In genomic region chr11:106387020-106387419, GRCm38 (mm10) we compare ENCODE assay signal across 13 mouse cellular contexts. TPM values are rescaled to one million over a fixed set of nuclear protein-coding genes. Genes with fewer than 3 reads are reported as not detected.
DNase-seq lines count a peak whose midpoint lies in the region; ATAC-seq lines count a peak whose summit lies in the region.
"Had no signal": no experiment of that assay in that cellular context is flagged by ENCODE, and none has a peak within 500 bp of the region (broad histone marks: within the 10 kb centered on the region; RNA-seq: fewer than 3 reads in every experiment).

No protein-coding gene starts in this region.

- H3K36me3 ChIP-seq in liver, embryonic 16.5 days (ENCODE audit: control insufficient read depth, insufficient read depth) = no peaks in the 10 kb centered on the region
- H3K36me3 ChIP-seq in intestine, embryonic 16.5 days (ENCODE audit: control insufficient read depth, insufficient read depth, low read length) = no peaks in the 10 kb centered on the region
- no peaks in the 10 kb centered on the region for H3K36me3 ChIP-seq in hindbrain, embryonic 10.5 days
- no peaks in the 10 kb centered on the region for H3K36me3 ChIP-seq in midbrain, embryonic 14.5 days (ENCODE audit: control insufficient read depth, insufficient read depth, low read length)
- H3K36me3 ChIP-seq: heart, embryonic 10.5 days had no signal

- no peaks in the 10 kb centered on the region for H3K27me3 ChIP-seq in liver, embryonic 16.5 days (ENCODE audit: control insufficient read depth, insufficient read depth, low read depth, low read length)
- no peaks in the 10 kb centered on the region for H3K27me3 ChIP-seq in intestine, embryonic 16.5 days (replicated peaks; ENCODE audit: control insufficient read depth, insufficient read depth, low read length)
- H3K27me3 ChIP-seq in hindbrain, embryonic 10.5 days (ENCODE audit: insufficient read depth, poor library complexity, severe bottlenecking) = no peaks in the 10 kb centered on the region
- no peaks in the 10 kb centered on the region for H3K27me3 ChIP-seq in midbrain, embryonic 14.5 days (ENCODE audit: control insufficient read depth, insufficient read depth, low read length)

- no peaks in the 10 kb centered on the region for H3K9me3 ChIP-seq in liver, embryonic 16.5 days (replicated peaks; ENCODE audit: control insufficient read depth, low read length)
- H3K9me3 ChIP-seq in intestine, embryonic 16.5 days (ENCODE audit: control insufficient read depth, low read length) = no peaks in the 10 kb centered on the region
- no peaks in the 10 kb centered on the region for H3K9me3 ChIP-seq in hindbrain, embryonic 10.5 days
- H3K9me3 ChIP-seq in midbrain, embryonic 14.5 days (ENCODE audit: control insufficient read depth, low read length) = no peaks in the 10 kb centered on the region
- H3K9me3 ChIP-seq: heart, embryonic 10.5 days had no signal

- H3K9ac ChIP-seq in liver, embryonic 16.5 days (ENCODE audit: low read depth, low read length) = no peak overlapping the region
- no peak overlapping the region for H3K9ac ChIP-seq in intestine, embryonic 16.5 days (ENCODE audit: low read depth, low read length)
- H3K9ac ChIP-seq in midbrain, embryonic 14.5 days (replicated peaks; ENCODE audit: low read length) = no peak overlapping the region

- H3K4me1 ChIP-seq in liver, embryonic 16.5 days (ENCODE audit: control insufficient read depth, low read depth, low read length) = peaks cover 12% of the 10 kb centered on the region
- H3K4me1 ChIP-seq in intestine, embryonic 16.5 days (ENCODE audit: control insufficient read depth, insufficient read depth, low read length) = no peaks in the 10 kb centered on the region; the same call in 1 of the 2 replicates
- peaks cover 11% of the 10 kb centered on the region; the same call in 1 of the 2 replicates for H3K4me1 ChIP-seq in hindbrain, embryonic 10.5 days (replicated peaks)
- no peaks in the 10 kb centered on the region for H3K4me1 ChIP-seq in midbrain, embryonic 14.5 days (ENCODE audit: control insufficient read depth, insufficient read depth, low read length)

- H3K4me3 ChIP-seq in liver, embryonic 16.5 days (ENCODE audit: low read depth, low read length) = 0 out of 2 replicates have a peak overlapping the region, but pooled peaks have one; percentile 1
- no peak overlapping the region for H3K4me3 ChIP-seq in intestine, embryonic 16.5 days (ENCODE audit: low read length)
- no peak overlapping the region for H3K4me3 ChIP-seq in hindbrain, embryonic 10.5 days
- no peak overlapping the region for H3K4me3 ChIP-seq in midbrain, embryonic 14.5 days (replicated peaks; ENCODE audit: low read depth, low read length)
- H3K4me3 ChIP-seq: heart, embryonic 10.5 days had no signal

- WGBS in liver, embryonic 16.5 days (ENCODE audit: insufficient replicate concordance) = 31% methylated on average over 6 of the region's 6 CpGs
- whole genome bisulfite sequencing in intestine, embryonic 16.5 days = 70% methylated on average over 6 of the region's 6 CpGs
- 86% methylated on average over 6 of the region's 6 CpGs for WGBS in hindbrain, embryonic 10.5 days
- WGBS in midbrain, embryonic 14.5 days = 89% methylated on average over 6 of the region's 6 CpGs

- no peak for ATAC-seq in liver, embryonic 16.5 days (ENCODE audit: low read depth)
- ATAC-seq in intestine, embryonic 16.5 days = no peak
- ATAC-seq in midbrain, embryonic 14.5 days (ENCODE audit: low FRiP score, low TSS enrichment) = no peak

- no peak overlapping the region for H3K4me2 ChIP-seq in liver, embryonic 16.5 days (ENCODE audit: low read depth, low read length)
- H3K4me2 ChIP-seq in intestine, embryonic 16.5 days (ENCODE audit: low read depth, low read length) = no peak overlapping the region
- no peak overlapping the region for H3K4me2 ChIP-seq in midbrain, embryonic 14.5 days (ENCODE audit: low read length)

- H3K27ac ChIP-seq in liver, embryonic 16.5 days (ENCODE audit: low read length) = no peak overlapping the region
- H3K27ac ChIP-seq in intestine, embryonic 16.5 days (ENCODE audit: low read length) = no peak overlapping the region
- no peak overlapping the region for H3K27ac ChIP-seq in hindbrain, embryonic 10.5 days
- H3K27ac ChIP-seq in midbrain, embryonic 14.5 days (replicated peaks; ENCODE audit: low read depth, low read length) = no peak overlapping the region

- DNase-seq in 416B (ENCODE audit: low read depth) (peak; percentile 87), A20 (ENCODE audit: low read depth, low spot score) (peak; percentile 83), ZHBTc4 (ENCODE audit: low read depth, low spot score) (peak; percentile 21)
- DNase-seq in hindbrain, embryonic 10.5 days (ENCODE audit: low spot score) = no peak
- DNase-seq in midbrain, embryonic 14.5 days = no peak
- DNase-seq in adrenal gland, adult 18-20 months (ENCODE audit: low spot score in 2 of 2) = no peak
- DNase-seq: cerebellum, postnatal 25 days; kidney, adult 18-20 months had no signal

RNA-seq across cellular contexts. Expression of gene Icam2, which starts 0.9 kb away (rescaled TPM):
- polyA plus RNA-seq in liver, embryonic 16.5 days (2015; fragmentation: Nextera tagmentation; extraction: Ambion mirVana) = 13.4 and 14.8 TPM in 2 replicates
- polyA plus RNA-seq in intestine, embryonic 16.5 days (2015; fragmentation: Nextera tagmentation; extraction: Ambion mirVana) = 38.3 and 40.5 TPM in 2 replicates
- 16.9 and 17.2 TPM in 2 replicates for polyA plus RNA-seq in hindbrain, embryonic 10.5 days (2016; fragmentation: Nextera tagmentation; extraction: Ambion mirVana)
- 8.1 and 12.4 TPM in 2 replicates for polyA plus RNA-seq in midbrain, embryonic 14.5 days (2014; fragmentation: Nextera tagmentation; extraction: Ambion mirVana)
- total RNA-seq in adrenal gland, adult 18-20 months (2021) = 10 to 100 TPM; 12.5 to 15.0 TPM

RNA-seq across cellular contexts. Expression of gene Prr29, which starts 21.7 kb away (rescaled TPM):
- not detected in 2 replicates for polyA plus RNA-seq in liver, embryonic 16.5 days (2015; fragmentation: Nextera tagmentation; extraction: Ambion mirVana)
- 0.53 and 0.54 TPM in 2 replicates for polyA plus RNA-seq in intestine, embryonic 16.5 days (2015; fragmentation: Nextera tagmentation; extraction: Ambion mirVana)
- polyA plus RNA-seq in hindbrain, embryonic 10.5 days (2016; fragmentation: Nextera tagmentation; extraction: Ambion mirVana) = not detected in 2 replicates
- not detected in 2 replicates for polyA plus RNA-seq in midbrain, embryonic 14.5 days (2014; fragmentation: Nextera tagmentation; extraction: Ambion mirVana)
- not detected for total RNA-seq in adrenal gland, adult 18-20 months (2021)
- total RNA-seq: left cerebral cortex, postnatal 36 days had no signal
- polyA plus RNA-seq: midbrain, postnatal 0 days had no signal

RNA-seq across cellular contexts. Expression of gene Scn4a, which starts 33.9 kb away (rescaled TPM):
- polyA plus RNA-seq in liver, embryonic 16.5 days (2015; fragmentation: Nextera tagmentation; extraction: Ambion mirVana) = 0.04 and 0.13 TPM in 2 replicates
- 0.02 TPM in 1 of 2 replicates, not detected in the other for polyA plus RNA-seq in intestine, embryonic 16.5 days (2015; fragmentation: Nextera tagmentation; extraction: Ambion mirVana)
- 0.05 TPM in 2 replicates for polyA plus RNA-seq in hindbrain, embryonic 10.5 days (2016; fragmentation: Nextera tagmentation; extraction: Ambion mirVana)
- polyA plus RNA-seq in midbrain, embryonic 14.5 days (2014; fragmentation: Nextera tagmentation; extraction: Ambion mirVana) = not detected in 2 replicates
- total RNA-seq in adrenal gland, adult 18-20 months (2021) = under 1 TPM; 0.20 to 0.99 TPM
- total RNA-seq: left cerebral cortex, postnatal 36 days; midbrain, postnatal 0 days had no signal

Comparison
In these comparisons a context has a peak if more than half of its experiments do, and no peak if none do; other contexts are left out.
1. DNase-seq: peak in 416B (single experiment), A20 (single experiment) and ZHBTc4 (single experiment); none in hindbrain, embryonic 10.5 days (single experiment), midbrain, embryonic 14.5 days (single experiment) and adrenal gland, adult 18-20 months (0 of 2).